Mouse (Mus musculus): ENCODE data around the gene Krt25. TPM values are rescaled to one million over a fixed set of nuclear protein-coding genes. Genes with fewer than 3 reads are reported as not detected.

Gene Krt25
- total RNA-seq (2021) = not detected

- intact Hi-C loops (cut with DNase I) = no loop called here
- DNase-seq = no peak
Measured at GRCm38 (mm10) chr11:99322851-99323250, at the start of gene Krt25. Gene Krt25 (minus strand): TSS chr11:99322951.

- no peak for DNase-seq
- intact Hi-C loops (cut with DNase I) = no loop called here
Measured at GRCm38 (mm10) chr11:99369853-99370451, 47.2 kb upstream of the Krt25 start.

- no peak for DNase-seq
- intact Hi-C loops (cut with DNase I) = no loop called here
Measured at GRCm38 (mm10) chr11:99369229-99369628, 46.5 kb upstream of the Krt25 start.

- DNase-seq = no peak
- intact Hi-C loops (cut with DNase I) = no loop called here
Measured at GRCm38 (mm10) chr11:99366791-99367190, 44.0 kb upstream of the Krt25 start.

- intact Hi-C loops (cut with DNase I) = loop anchor here (2.0 kb wide), 1 partner anchor 54 kb away; no protein-coding TSS in a partner anchor
- no peak for DNase-seq
Measured at GRCm38 (mm10) chr11:99364412-99364811, 41.7 kb upstream of the Krt25 start.

- DNase-seq = no peak
- intact Hi-C loops (cut with DNase I) = no loop called here
Measured at GRCm38 (mm10) chr11:99361423-99361822, 38.7 kb upstream of the Krt25 start.

GRCm38 (mm10) chr11:99351004-99351403 lies 28.3 kb upstream of the Krt25 start, which contains the start of gene Krt27:
Gene Krt27 (minus strand): TSS chr11:99351104.
- intact Hi-C loops (cut with DNase I) = no loop called here
- DNase-seq = no peak

- intact Hi-C loops (cut with DNase I) = no loop called here
- DNase-seq = no peak
Measured at GRCm38 (mm10) chr11:99339299-99339847, 16.6 kb upstream of the Krt25 start.

- DNase-seq = no peak
- intact Hi-C loops (cut with DNase I) = no loop called here
Measured at GRCm38 (mm10) chr11:99337866-99338265, 15.1 kb upstream of the Krt25 start, which contains the start of gene Krt26. Gene Krt26 (minus strand): TSS chr11:99337966.

- intact Hi-C loops (cut with DNase I) = no loop called here
- no peak for DNase-seq
Measured at GRCm38 (mm10) chr11:99333426-99333825, 10.7 kb upstream of the Krt25 start.

GRCm38 (mm10) chr11:99329655-99330054 lies 6.9 kb upstream of the Krt25 start:
- DNase-seq = no peak
- intact Hi-C loops (cut with DNase I) = no loop called here

- DNase-seq = no peak
- intact Hi-C loops (cut with DNase I) = no loop called here
Measured at GRCm38 (mm10) chr11:99321094-99321493, 1.7 kb downstream of the Krt25 start.

GRCm38 (mm10) chr11:99319127-99319526 lies 3.6 kb downstream of the Krt25 start:
- intact Hi-C loops (cut with DNase I) = no loop called here
- DNase-seq = no peak

GRCm38 (mm10) chr11:99316543-99316942 lies 6.2 kb downstream of the Krt25 start:
- intact Hi-C loops (cut with DNase I) = no loop called here
- no peak for DNase-seq

GRCm38 (mm10) chr11:99314594-99314993 lies 8.2 kb downstream of the Krt25 start:
- DNase-seq = no peak
- intact Hi-C loops (cut with DNase I) = no loop called here

- DNase-seq = peak in 1 of 2 experiments; percentile 2
- intact Hi-C loops (cut with DNase I) = loop anchor here (2.0 kb wide), 1 partner anchor 54 kb away; no protein-coding TSS in a partner anchor
Measured at GRCm38 (mm10) chr11:99310882-99311281, 11.9 kb downstream of the Krt25 start.

- DNase-seq = peak; percentile 43 to 67
- intact Hi-C loops (cut with DNase I) = loop anchor here (1.0 kb wide), 1 partner anchor 118 kb away; no protein-coding TSS in a partner anchor
Measured at GRCm38 (mm10) chr11:99307579-99307978, 15.2 kb downstream of the Krt25 start.

GRCm38 (mm10) chr11:99295039-99295438 lies 27.7 kb downstream of the Krt25 start:
- intact Hi-C loops (cut with DNase I) = no loop called here
- no peak for DNase-seq

- DNase-seq = peak; percentile 22 to 37
- intact Hi-C loops (cut with DNase I) = loop anchor here (1.0 to 5.0 kb wide), 3 partner anchors 46 to 104 kb away; no protein-coding TSS in a partner anchor
Measured at GRCm38 (mm10) chr11:99292846-99293245, 29.9 kb downstream of the Krt25 start.

GRCm38 (mm10) chr11:99284833-99285312 lies 37.9 kb downstream of the Krt25 start, which contains the start of gene Krt24:
Gene Krt24 (minus strand): TSS chr11:99285262.
- no peak for DNase-seq
- intact Hi-C loops (cut with DNase I) = no loop called here

- intact Hi-C loops (cut with DNase I) = no loop called here
Measured at GRCm38 (mm10) chr11:99284011-99284410, 38.7 kb downstream of the Krt25 start.

GRCm38 (mm10) chr11:99283334-99283733 lies 39.4 kb downstream of the Krt25 start:
- no peak for DNase-seq
- intact Hi-C loops (cut with DNase I) = no loop called here

More at GRCm38 (mm10) chr11:99284011-99284410, 38.7 kb downstream of the Krt25 start:
- DNase-seq = no peak

All from heart, postnatal 36 days (tissue).